Comparison of ENCODE assay signal across 8 mouse cellular contexts in genomic region chr11:102924557-102925350, GRCm38 (mm10). TPM values are rescaled to one million over a fixed set of nuclear protein-coding genes. Genes with fewer than 3 reads are reported as not detected.
DNase-seq lines count a peak whose midpoint lies in the region; ATAC-seq and TF ChIP-seq lines count a peak whose summit lies in the region.

Gene Kif18b, minus strand, starts transcription at chr11:102925124.

- TF ChIP-seq CTCF in kidney, postnatal 0 days (IDR thresholded peaks at IDR 0.05; ENCODE audit: low read depth), result no peak

- under 1% methylated on average over 62 of the region's 62 CpGs for WGBS in heart, embryonic 12.5 days
- WGBS in kidney, postnatal 0 days, result under 1% methylated on average over 62 of the region's 62 CpGs
- whole genome bisulfite sequencing in liver, embryonic 11.5 days, result under 1% methylated on average over 62 of the region's 62 CpGs
- under 1% methylated on average over 62 of the region's 62 CpGs for WGBS in stomach, embryonic 14.5 days

- H3K4me3 ChIP-seq in heart, embryonic 12.5 days, result peak within 1 kb of the TSS; percentile 82
- H3K4me3 ChIP-seq in kidney, postnatal 0 days (replicated peaks; ENCODE audit: low read depth, low read length), result peak within 1 kb of the TSS; percentile 72
- peak within 1 kb of the TSS; percentile 86 for H3K4me3 ChIP-seq in liver, embryonic 11.5 days (ENCODE audit: low read depth, low read length)
- H3K4me3 ChIP-seq in stomach, embryonic 14.5 days (ENCODE audit: low read depth, low read length), result peak within 1 kb of the TSS; percentile 72

- H3K27ac ChIP-seq in heart, embryonic 12.5 days (ENCODE audit: poor library complexity, severe bottlenecking), result peak within 1 kb of the TSS; percentile 72
- peak within 1 kb of the TSS; percentile 85 for H3K27ac ChIP-seq in kidney, postnatal 0 days
- H3K27ac ChIP-seq in liver, embryonic 11.5 days (ENCODE audit: low read depth, low read length), result peak within 1 kb of the TSS; percentile 98
- H3K27ac ChIP-seq in stomach, embryonic 14.5 days (ENCODE audit: low read length), result peak within 1 kb of the TSS; percentile 95

- H3K4me1 ChIP-seq in heart, embryonic 12.5 days (replicated peaks), result peaks cover 19% of the 10 kb centered on the region
- H3K4me1 ChIP-seq in kidney, postnatal 0 days (replicated peaks; ENCODE audit: insufficient read depth, low read length), result peaks cover 6% of the 10 kb centered on the region
- peaks cover 6% of the 10 kb centered on the region; the same call in 1 of the 2 replicates for H3K4me1 ChIP-seq in liver, embryonic 11.5 days (replicated peaks; ENCODE audit: control insufficient read depth, insufficient read depth, low read length)
- peaks cover 13% of the 10 kb centered on the region; the same call in 1 of the 2 replicates for H3K4me1 ChIP-seq in stomach, embryonic 14.5 days (ENCODE audit: control insufficient read depth, insufficient read depth, low read length)

- H3K4me2 ChIP-seq in heart, embryonic 12.5 days, result peak within 1 kb of the TSS; percentile 79
- peak within 1 kb of the TSS; percentile 84 for H3K4me2 ChIP-seq in kidney, postnatal 0 days (ENCODE audit: low read length)
- H3K4me2 ChIP-seq in liver, embryonic 11.5 days, result peak within 1 kb of the TSS; percentile 73
- H3K4me2 ChIP-seq in stomach, embryonic 14.5 days (replicated peaks; ENCODE audit: low read depth, low read length), result peak within 1 kb of the TSS; percentile 50

- peak within 1 kb of the TSS; percentile 81 for H3K9ac ChIP-seq in heart, embryonic 12.5 days
- peak within 1 kb of the TSS; percentile 62 for H3K9ac ChIP-seq in kidney, postnatal 0 days (ENCODE audit: low read depth, low read length)
- peak within 1 kb of the TSS; percentile 89 for H3K9ac ChIP-seq in liver, embryonic 11.5 days (ENCODE audit: low read depth, low read length)
- H3K9ac ChIP-seq in stomach, embryonic 14.5 days (replicated peaks; ENCODE audit: low read depth, low read length), result peak within 1 kb of the TSS; percentile 49

- H3K36me3 ChIP-seq in heart, embryonic 12.5 days, result peaks cover 8% of the 10 kb centered on the region
- no peaks in the 10 kb centered on the region for H3K36me3 ChIP-seq in kidney, postnatal 0 days (ENCODE audit: insufficient read depth, low read length)
- peaks cover 3% of the 10 kb centered on the region; the same call in 1 of the 2 replicates for H3K36me3 ChIP-seq in liver, embryonic 11.5 days (ENCODE audit: control insufficient read depth, insufficient read depth, low read length)
- no peaks in the 10 kb centered on the region for H3K36me3 ChIP-seq in stomach, embryonic 14.5 days (ENCODE audit: control insufficient read depth, insufficient read depth, low read length)

- no peaks in the 10 kb centered on the region for H3K9me3 ChIP-seq in heart, embryonic 12.5 days (replicated peaks)
- no peaks in the 10 kb centered on the region for H3K9me3 ChIP-seq in kidney, postnatal 0 days (replicated peaks; ENCODE audit: low read length)
- no peaks in the 10 kb centered on the region for H3K9me3 ChIP-seq in liver, embryonic 11.5 days (ENCODE audit: control insufficient read depth, low read length)
- H3K9me3 ChIP-seq in stomach, embryonic 14.5 days (ENCODE audit: control insufficient read depth, low read depth, low read length), result no peaks in the 10 kb centered on the region

- H3K27me3 ChIP-seq in heart, embryonic 12.5 days (replicated peaks), result no peaks in the 10 kb centered on the region; the same call in 1 of the 2 replicates
- no peaks in the 10 kb centered on the region for H3K27me3 ChIP-seq in kidney, postnatal 0 days (ENCODE audit: insufficient read depth, low read length)
- H3K27me3 ChIP-seq in liver, embryonic 11.5 days (replicated peaks; ENCODE audit: control insufficient read depth, insufficient read depth, low read length), result no peaks in the 10 kb centered on the region
- H3K27me3 ChIP-seq in stomach, embryonic 14.5 days (ENCODE audit: control insufficient read depth, insufficient read depth, low read length), result no peaks in the 10 kb centered on the region

- ATAC-seq in erythroid progenitor cell, adult 5-6 weeks (replicated peaks; ENCODE audit: low FRiP score, poor library complexity, severe bottlenecking), result peak; percentile 93
- ATAC-seq in heart, embryonic 12.5 days (ENCODE audit: insufficient number of reproducible peaks, low FRiP score), result peak; percentile 94
- ATAC-seq in kidney, postnatal 0 days (replicated peaks; ENCODE audit: low FRiP score, low read depth), result peak; percentile 91
- ATAC-seq in liver, embryonic 11.5 days (replicated peaks; ENCODE audit: low FRiP score), result peak; percentile 91
- ATAC-seq in stomach, embryonic 14.5 days (ENCODE audit: insufficient number of reproducible peaks, insufficient read depth, low FRiP score, low read depth), result peak; percentile 94

- DNase-seq in CD4-positive helper T cell, adult 2 months (ENCODE audit: low read depth, low spot score), result peak; percentile 93
- DNase-seq in brain, embryonic 18.5 days (ENCODE audit: low read depth, low spot score), result peak; percentile 87
- DNase-seq in kidney, postnatal 0 days (ENCODE audit: low spot score), result peak; percentile 99
- DNase-seq in liver, embryonic 11.5 days (ENCODE audit: low spot score), result peak; percentile 95
- DNase-seq in naive thymus-derived CD4-positive, alpha-beta T cell, adult 2 months (ENCODE audit: low read depth), result peak; percentile 93

RNA-seq across cellular contexts. Expression of gene Kif18b, which starts in this region (rescaled TPM):
- total RNA-seq in erythroid progenitor cell, adult 5-6 weeks (2015; ENCODE audit: low replicate concordance), result 174 and 202 TPM in 2 replicates
- 136 and 165 TPM in 2 replicates for total RNA-seq in erythroid progenitor cell, adult 5-6 weeks (2017; ENCODE audit: low replicate concordance)
- 6.4 and 8.6 TPM in 2 replicates for polyA plus RNA-seq in heart, embryonic 12.5 days (2016; fragmentation: Nextera tagmentation; extraction: Ambion mirVana)
- polyA plus RNA-seq in kidney, postnatal 0 days (2015; fragmentation: Nextera tagmentation; extraction: Ambion mirVana), result 2.6 and 3.4 TPM in 2 replicates
- polyA plus RNA-seq in liver, embryonic 11.5 days (2014; fragmentation: Nextera tagmentation; extraction: Ambion mirVana), result 10.3 TPM in 2 replicates
- 7.9 and 10.0 TPM in 2 replicates for polyA plus RNA-seq in stomach, embryonic 14.5 days (2014; fragmentation: Nextera tagmentation; extraction: Ambion mirVana)

Comparison
In these comparisons a context has a peak if more than half of its experiments do, and no peak if none do; other contexts are left out.
1. Peak in every context shown above with its lines: DNase-seq, ATAC-seq, H3K4me3 ChIP-seq and H3K27ac ChIP-seq.